Mouse (Mus musculus) megakaryocyte, embryonic 14.5 days (primary cell): ENCODE data around the gene Grem2.

Source experiments
- FLI1 ChIP-seq: IDR thresholded peaks from 2 replicates; pipeline ENCODE4 v1.6.1; 2012; ENCODE audit warnings: low read length, inconsistent platforms, mixed read lengths
- GATA1 ChIP-seq: IDR thresholded peaks from 3 replicates; pipeline ENCODE4 v1.6.1; 2012; ENCODE audit warnings: mixed read lengths, low read length, inconsistent platforms, borderline replicate concordance

DNA sequence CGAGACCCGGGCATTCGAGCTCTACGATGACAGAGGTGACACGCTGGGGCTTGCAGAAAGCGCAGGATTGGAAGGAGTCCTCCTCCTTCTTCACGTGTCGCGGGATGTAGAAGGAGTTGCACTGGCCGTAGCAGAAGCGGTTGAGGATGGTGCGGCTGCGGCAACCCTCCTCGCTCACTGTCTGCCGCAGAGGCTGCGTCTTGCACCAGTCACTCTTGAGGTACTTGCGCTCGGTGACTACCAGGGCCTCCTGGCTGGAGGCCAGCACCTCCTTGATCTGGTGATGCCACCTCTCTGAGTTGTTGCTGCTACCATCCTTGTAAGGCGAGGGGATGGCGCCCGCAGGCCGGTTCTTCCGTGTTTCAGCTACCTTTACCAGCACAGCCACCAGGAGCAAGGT lies 84.8 kb downstream of the Grem2 start:
- TF ChIP-seq FLI1 (no peak), GATA1 (no peak)
